Mouse (Mus musculus) heart, embryonic 14.5 days (tissue): ENCODE data around the gene Olfr1100. TPM values are rescaled to one million over a fixed set of nuclear protein-coding genes. Genes with fewer than 3 reads are reported as not detected.

ENCODE experiments used
- ATAC-seq: fragments of 200-750 bp; cut with Nextera tagmentation; 2 replicates; pipeline ENCODE4 v1.8.0; 2017; ENCODE audit warnings: low read depth, moderate TSS enrichment; ENCODE audit not compliant: insufficient number of reproducible peaks, insufficient read depth, low FRiP score
- H3K27ac ChIP-seq, 2 experiments: fragments of 200-500 bp in 1 of 2; fragments of 300-500 bp in 1 of 2; sonication (generic) in 1 of 2; replicated peaks in 1 of 2; 2 replicates each; pipeline ENCODE4 v1.5.1; 2012 to 2014; ENCODE audit warnings: low read depth in 2 of 2, low read length in 2 of 2, control low read depth in 1 of 2, mild to moderate bottlenecking in 1 of 2, mixed read lengths in 1 of 2; ENCODE audit not compliant: control insufficient read depth in 1 of 2, insufficient read depth in 1 of 2
- H3K27me3 ChIP-seq: fragments of 300-500 bp; sonication (generic); 2 replicates; pipeline ENCODE4 v1.6.1; 2014; ENCODE audit warnings: mild to moderate bottlenecking, low read length, control low read depth; ENCODE audit not compliant: control insufficient read depth, insufficient read depth
- H3K36me3 ChIP-seq: fragments of 300-500 bp; sonication (generic); 2 replicates; pipeline ENCODE4 v1.6.1; 2014; ENCODE audit warnings: mild to moderate bottlenecking, control low read depth, low read length, mixed read lengths; ENCODE audit not compliant: control insufficient read depth, insufficient read depth
- H3K4me1 ChIP-seq, 2 experiments: fragments of 200-500 bp in 1 of 2; fragments of 300-500 bp in 1 of 2; sonication (generic) in 1 of 2; 2 replicates each; pipeline ENCODE4 v1.6.1; 2012 to 2014; ENCODE audit warnings: low read length in 2 of 2, control low read depth in 1 of 2, mixed read lengths in 1 of 2; ENCODE audit not compliant: control insufficient read depth in 2 of 2, insufficient read depth in 2 of 2
- H3K4me2 ChIP-seq: fragments of 300-500 bp; sonication (generic); 2 replicates; pipeline ENCODE4 v1.6.1; 2014; ENCODE audit warnings: mild to moderate bottlenecking, low read length
- H3K4me3 ChIP-seq, 2 experiments: fragments of 200-500 bp in 1 of 2; fragments of 300-500 bp in 1 of 2; sonication (generic) in 1 of 2; 2 replicates each; pipeline ENCODE4 v1.5.1; 2012 to 2014; ENCODE audit warnings: low read length in 2 of 2, mild to moderate bottlenecking in 2 of 2, control low read depth in 1 of 2, low read depth in 1 of 2, moderate library complexity in 1 of 2; ENCODE audit not compliant: control insufficient read depth in 1 of 2, insufficient read depth in 1 of 2
- H3K9ac ChIP-seq: fragments of 300-500 bp; sonication (generic); 2 replicates; pipeline ENCODE4 v1.6.1; 2014; ENCODE audit warnings: mild to moderate bottlenecking, low read length
- H3K9me3 ChIP-seq: fragments of 300-500 bp; sonication (generic); 2 replicates; pipeline ENCODE4 v1.6.1; 2016; ENCODE audit warnings: low read length, control low read depth; ENCODE audit not compliant: control insufficient read depth
- WGBS: fragments of 180-500 bp; shearing (Covaris S2); extraction: QIAGEN DNeasy Blood & Tissue Kit; methylation state at CpG from one replicate; pipeline ENCODE4 v1.1.7; 2014; 5-methylcytosine and 5-hydroxymethylcytosine counted together
- polyA plus RNA-seq: library from polyadenylated mRNA; unstranded; fragments of >200 nt; fragmentation: Nextera tagmentation; extraction: Ambion mirVana; gene quantifications from 2 replicates; pipeline ENCODE4 v1.2.1, GENCODE M21; 2014

Gene Olfr1100
- not detected in 2 replicates for polyA plus RNA-seq

DNA sequence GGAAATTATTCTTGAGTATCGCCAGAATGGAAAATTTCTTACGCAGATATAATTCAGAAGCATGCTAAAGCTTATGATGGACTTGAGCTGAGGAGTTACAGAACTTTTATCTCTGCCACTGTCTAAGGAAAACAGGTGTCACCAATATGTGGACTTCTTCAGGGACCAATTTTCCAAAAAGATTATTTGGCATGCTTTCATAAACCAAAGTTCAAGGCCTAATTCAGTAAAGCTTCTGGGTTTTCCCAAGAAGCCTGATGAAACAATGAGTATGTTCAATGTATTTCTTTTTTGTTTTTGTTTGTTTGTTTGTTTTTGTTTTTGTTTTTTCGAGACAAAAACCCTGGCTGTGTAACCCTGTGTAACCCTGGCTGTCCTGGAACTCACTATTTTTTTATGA is at the start of gene Olfr1100:
Gene Olfr1100, minus strand, starts transcription at position 101 of the 400 bp plus-strand sequence.
- H3K4me3 ChIP-seq: no peak within 1 kb of the TSS
- H3K4me1 ChIP-seq: no peaks in the 10 kb centered on the region
- H3K27ac ChIP-seq: no peak within 1 kb of the TSS
- no peaks in the 10 kb centered on the region for H3K36me3 ChIP-seq
- H3K27me3 ChIP-seq: no peaks in the 10 kb centered on the region
- ATAC-seq: no peak
- H3K9ac ChIP-seq: no peak within 1 kb of the TSS
- WGBS: 68% methylated on average over 3 of the region's 3 CpGs
- no peak within 1 kb of the TSS for H3K4me2 ChIP-seq
- H3K9me3 ChIP-seq: no peaks in the 10 kb centered on the region

DNA sequence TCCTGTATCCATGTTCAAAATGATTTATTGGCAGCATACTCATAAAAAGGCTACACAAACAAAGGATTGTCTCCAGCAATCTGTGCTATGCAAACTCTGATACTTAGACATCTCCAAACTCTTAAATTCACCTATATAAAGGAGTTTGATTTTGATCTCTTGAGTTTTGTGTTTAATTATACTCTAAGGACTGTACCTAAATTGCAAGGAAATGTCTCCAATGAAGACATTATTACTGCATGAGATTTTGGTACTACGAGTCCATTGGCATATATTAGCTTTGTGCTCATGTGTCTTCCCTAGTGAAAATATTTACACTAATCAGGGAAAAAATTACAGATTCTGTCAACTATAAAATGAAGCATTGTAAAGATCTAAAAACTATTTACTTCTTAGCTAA is 47.2 kb upstream of the Olfr1100 start, which contains the start of gene Olfr1104:
Gene Olfr1104, minus strand, starts transcription at position 101 of the 400 bp plus-strand sequence.
- H3K27me3 ChIP-seq: no peaks in the 10 kb centered on the region
- no peak within 1 kb of the TSS for H3K4me3 ChIP-seq
- H3K9ac ChIP-seq: no peak within 1 kb of the TSS
- no peaks in the 10 kb centered on the region for H3K4me1 ChIP-seq
- H3K36me3 ChIP-seq: no peaks in the 10 kb centered on the region
- WGBS: 75% methylated on average over 1 of the region's 1 CpGs
- ATAC-seq: no peak
- no peak within 1 kb of the TSS for H3K27ac ChIP-seq
- H3K9me3 ChIP-seq: no peaks in the 10 kb centered on the region
- H3K4me2 ChIP-seq: no peak within 1 kb of the TSS

DNA sequence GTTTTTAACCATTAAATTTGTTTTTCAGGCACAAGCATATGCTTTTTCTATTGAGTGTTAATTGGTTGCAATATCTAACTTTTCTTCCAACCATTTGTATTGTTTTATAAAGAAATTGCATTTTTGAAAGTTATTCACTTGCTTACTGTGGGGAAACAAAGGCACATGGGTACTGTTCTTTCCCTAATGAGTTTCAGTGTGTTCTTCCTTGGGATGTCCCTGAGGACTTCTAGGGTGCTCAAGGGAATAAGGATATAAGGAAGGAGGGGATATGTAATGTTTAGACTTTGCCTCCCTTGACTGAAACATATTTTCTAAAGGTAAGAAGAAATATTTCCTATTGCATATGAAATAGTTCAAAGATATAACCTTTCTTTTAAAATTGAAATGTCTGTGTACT is 18.3 kb upstream of the Olfr1100 start, which contains the start of gene Olfr1102:
Gene Olfr1102, plus strand, starts transcription at position 301 of the 400 bp plus-strand sequence.
- no peak within 1 kb of the TSS for H3K4me2 ChIP-seq
- no peaks in the 10 kb centered on the region for H3K36me3 ChIP-seq
- no peaks in the 10 kb centered on the region for H3K9me3 ChIP-seq
- no peak for ATAC-seq
- no peak within 1 kb of the TSS for H3K9ac ChIP-seq
- H3K4me1 ChIP-seq: no peaks in the 10 kb centered on the region
- no peak within 1 kb of the TSS for H3K27ac ChIP-seq
- H3K4me3 ChIP-seq: no peak within 1 kb of the TSS
- no peaks in the 10 kb centered on the region for H3K27me3 ChIP-seq

DNA sequence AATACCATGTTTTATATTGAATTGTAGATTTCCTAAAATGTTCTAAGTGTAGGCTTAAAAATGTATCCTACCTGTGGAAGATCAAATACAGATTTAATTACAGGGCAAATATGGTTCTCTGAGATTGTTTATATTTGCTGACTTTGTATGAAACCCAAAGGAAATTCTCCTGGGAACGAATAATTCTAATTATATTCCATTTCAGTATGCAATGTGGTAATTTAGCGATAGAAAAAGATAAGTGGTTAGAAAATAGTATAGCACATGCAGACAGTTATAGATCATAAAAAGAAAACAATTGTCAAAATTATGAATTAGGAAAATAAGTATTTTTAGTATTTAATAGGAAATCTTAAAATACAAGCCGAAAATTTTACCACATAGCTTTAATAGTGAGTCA is 11.4 kb upstream of the Olfr1100 start, which contains the start of gene Olfr1101:
Gene Olfr1101, minus strand, starts transcription at position 101 of the 400 bp plus-strand sequence.
- WGBS: 68% methylated on average over 3 of the region's 3 CpGs
- Histone ChIP-seq H3K4me3 (no peak within 1 kb of the TSS), H3K9ac (no peak within 1 kb of the TSS), H3K27ac (no peak within 1 kb of the TSS), H3K4me2 (no peak within 1 kb of the TSS), H3K9me3 (no peaks in the 10 kb centered on the region), H3K27me3 (no peaks in the 10 kb centered on the region), H3K36me3 (no peaks in the 10 kb centered on the region), H3K4me1 (no peaks in the 10 kb centered on the region)
- ATAC-seq: no peak

DNA sequence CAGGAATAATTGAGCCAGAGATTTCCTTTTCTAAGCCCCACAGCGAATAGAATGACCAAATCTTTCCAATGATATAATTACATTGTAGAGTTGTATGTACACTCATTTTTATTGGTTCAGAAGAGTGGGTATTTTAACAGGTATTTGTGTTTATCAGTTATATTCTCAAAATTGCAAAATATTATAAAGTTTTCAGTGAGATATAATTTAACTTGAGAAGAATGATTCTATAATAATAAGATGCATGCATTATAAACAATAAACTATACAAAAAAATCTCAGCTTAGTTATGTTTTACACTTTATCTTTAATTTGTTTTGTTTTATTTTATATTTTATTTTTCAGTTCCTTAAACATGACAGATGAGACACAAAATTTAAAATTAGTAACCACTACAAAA is 19.2 kb downstream of the Olfr1100 start, which contains the start of gene Olfr1099:
Gene Olfr1099, minus strand, starts transcription at position 101 of the 400 bp plus-strand sequence.
- ATAC-seq: no peak
- 80% methylated on average over 1 of the region's 1 CpGs for WGBS
- Histone ChIP-seq H3K27me3 (no peaks in the 10 kb centered on the region), H3K9me3 (no peaks in the 10 kb centered on the region), H3K4me3 (no peak within 1 kb of the TSS), H3K36me3 (no peaks in the 10 kb centered on the region), H3K4me1 (no peaks in the 10 kb centered on the region), H3K4me2 (no peak within 1 kb of the TSS), H3K9ac (no peak within 1 kb of the TSS), H3K27ac (no peak within 1 kb of the TSS)

DNA sequence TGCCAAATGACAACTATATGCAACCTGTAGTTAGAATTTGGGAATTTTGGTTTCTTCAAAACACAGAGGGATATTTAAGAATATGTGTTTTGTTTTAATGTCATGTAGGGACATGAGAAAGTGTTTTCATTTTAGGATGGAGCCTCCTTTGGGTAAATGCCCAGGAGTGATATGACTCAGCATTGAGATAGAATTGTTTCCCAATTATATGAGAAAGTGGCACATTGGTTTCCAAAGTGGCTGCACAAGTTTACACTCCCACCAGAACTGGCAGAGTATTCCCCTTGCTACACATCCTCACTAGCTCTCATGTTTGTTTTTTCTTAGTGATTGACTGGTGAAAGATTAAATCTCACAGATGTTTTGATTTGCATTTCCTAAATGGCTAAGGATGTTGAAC is 53.2 kb downstream of the Olfr1100 start:
- Histone ChIP-seq H3K4me3 (no peak overlapping the region), H3K27me3 (no peaks in the 10 kb centered on the region), H3K9ac (no peak overlapping the region), H3K36me3 (no peaks in the 10 kb centered on the region), H3K9me3 (no peaks in the 10 kb centered on the region), H3K4me1 (no peaks in the 10 kb centered on the region), H3K27ac (no peak overlapping the region), H3K4me2 (no peak overlapping the region)
- ATAC-seq: no peak

Other genes starting within 250 kb of the Olfr1100 start
- not detected in 2 replicates for gene Olfr1089, start 246.3 kb downstream of the Olfr1100 start, polyA plus RNA-seq
- gene Olfr1090, start 221.0 kb downstream of the Olfr1100 start, polyA plus RNA-seq: not detected in 2 replicates
- gene Olfr1093, start 197.5 kb downstream of the Olfr1100 start, polyA plus RNA-seq: not detected in 2 replicates
- not detected in 2 replicates for gene Olfr141, start 169.9 kb downstream of the Olfr1100 start, polyA plus RNA-seq
- not detected in 2 replicates for gene Olfr1094, start 155.3 kb downstream of the Olfr1100 start, polyA plus RNA-seq
- not detected in 2 replicates for gene Olfr1095, start 128.3 kb downstream of the Olfr1100 start, polyA plus RNA-seq
- not detected in 2 replicates for gene Gm13723, start 105.2 kb downstream of the Olfr1100 start, polyA plus RNA-seq
- not detected in 2 replicates for gene Olfr1097, start 87.7 kb downstream of the Olfr1100 start, polyA plus RNA-seq
- not detected in 2 replicates for gene Olfr1098, start 55.4 kb downstream of the Olfr1100 start, polyA plus RNA-seq
- gene Olfr1099, start 19.3 kb downstream of the Olfr1100 start, polyA plus RNA-seq: not detected in 2 replicates
- not detected in 2 replicates for gene Olfr1101, start 11.3 kb upstream of the Olfr1100 start, polyA plus RNA-seq
- gene Olfr1102, start 18.4 kb upstream of the Olfr1100 start, polyA plus RNA-seq: not detected in 2 replicates
- gene Olfr1104, start 47.1 kb upstream of the Olfr1100 start, polyA plus RNA-seq: not detected in 2 replicates
- not detected in 2 replicates for gene Olfr1105, start 56.6 kb upstream of the Olfr1100 start, polyA plus RNA-seq
- gene Olfr1106, start 72.3 kb upstream of the Olfr1100 start, polyA plus RNA-seq: not detected in 2 replicates
- gene Olfr1107, start 95.9 kb upstream of the Olfr1100 start, polyA plus RNA-seq: not detected in 2 replicates
- not detected in 2 replicates for gene Olfr1109, start 116.1 kb upstream of the Olfr1100 start, polyA plus RNA-seq
- not detected in 2 replicates for gene Olfr259, start 134.6 kb upstream of the Olfr1100 start, polyA plus RNA-seq
- gene Olfr1110, start 160.3 kb upstream of the Olfr1100 start, polyA plus RNA-seq: not detected in 2 replicates
- not detected in 2 replicates for gene Olfr1111, start 172.7 kb upstream of the Olfr1100 start, polyA plus RNA-seq
- not detected in 2 replicates for gene Olfr1112, start 207.8 kb upstream of the Olfr1100 start, polyA plus RNA-seq
- not detected in 2 replicates for gene Olfr1113, start 229.0 kb upstream of the Olfr1100 start, polyA plus RNA-seq